Comparison of ENCODE assay signal across 9 mouse cellular contexts in the genomic region with DNA sequence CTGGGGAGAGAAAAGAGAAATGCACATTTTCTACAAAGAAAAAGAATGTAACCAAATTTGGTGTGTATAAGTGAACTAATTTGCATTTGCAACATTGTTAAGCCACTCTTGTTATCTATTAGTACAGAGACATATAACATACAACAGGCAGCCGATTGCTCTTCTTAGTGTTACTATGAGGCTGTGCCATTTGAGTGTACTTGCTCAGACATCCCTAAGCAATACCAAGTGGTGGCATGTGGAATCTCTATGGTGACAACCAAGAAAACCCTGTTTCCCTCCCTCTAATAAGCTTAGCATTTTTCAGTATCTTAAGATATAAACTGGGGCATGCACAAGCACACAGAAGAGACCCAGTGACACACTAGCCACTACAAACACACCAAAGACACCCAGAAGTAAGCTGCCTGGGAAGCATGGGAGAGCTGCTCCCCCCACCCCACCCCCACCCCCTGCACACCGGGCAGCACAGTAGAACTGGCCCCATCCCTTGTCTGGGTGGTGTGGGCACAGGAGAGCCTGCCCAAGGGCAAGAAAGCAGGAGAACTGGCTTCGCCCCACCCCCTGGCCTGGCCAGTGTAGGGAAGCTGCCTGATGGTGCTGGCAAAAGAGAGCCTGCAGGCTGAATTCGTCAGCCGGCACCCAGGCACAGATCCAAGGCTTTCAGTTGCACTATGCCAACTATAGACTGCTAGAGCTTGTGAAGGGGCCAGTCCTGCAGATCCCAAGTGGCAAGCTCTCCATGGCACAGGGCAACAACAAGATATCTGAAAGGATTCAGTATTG.
DNase-seq lines count a peak whose midpoint lies in the region; ATAC-seq lines count a peak whose summit lies in the region.
"Had no signal": no experiment of that assay in that cellular context is flagged by ENCODE, and none has a peak within 500 bp of the region (broad histone marks: within the 10 kb centered on the region; RNA-seq: fewer than 3 reads in every experiment).

No protein-coding gene starts in this region.

- H3K4me1 ChIP-seq in kidney, embryonic 15.5 days: no peaks in the 10 kb centered on the region
- no peaks in the 10 kb centered on the region for H3K4me1 ChIP-seq in kidney, embryonic 16.5 days (ENCODE audit: insufficient read depth, low read length)
- H3K4me1 ChIP-seq in lung, embryonic 16.5 days (replicated peaks; ENCODE audit: control insufficient read depth, insufficient read depth, low read length): peaks cover 7% of the 10 kb centered on the region
- H3K4me1 ChIP-seq: embryonic facial prominence, embryonic 15.5 days had no signal

- no peak overlapping the region for H3K27ac ChIP-seq in kidney, embryonic 15.5 days
- no peak overlapping the region for H3K27ac ChIP-seq in kidney, embryonic 16.5 days (ENCODE audit: low read length)
- H3K27ac ChIP-seq in lung, embryonic 16.5 days (ENCODE audit: low read length): peak overlapping the region; percentile 27; the same call in 1 of the 2 replicates
- H3K27ac ChIP-seq: embryonic facial prominence, embryonic 15.5 days had no signal

- no peak overlapping the region for H3K4me3 ChIP-seq in kidney, embryonic 15.5 days (replicated peaks)
- H3K4me3 ChIP-seq in kidney, embryonic 16.5 days (ENCODE audit: low read length): no peak overlapping the region
- H3K4me3 ChIP-seq in lung, embryonic 16.5 days (ENCODE audit: low read length): no peak overlapping the region
- H3K4me3 ChIP-seq: embryonic facial prominence, embryonic 15.5 days had no signal

- peak; percentile 18 for DNase-seq in kidney, adult 18-20 months
- DNase-seq in cerebellum, adult 11-12 months: peak; percentile 96
- peak; percentile 59 for DNase-seq in gastrocnemius, postnatal 10 days
- DNase-seq in testis, postnatal 14 days (ENCODE audit: low spot score): no peak

- no peak overlapping the region for H3K4me2 ChIP-seq in kidney, embryonic 15.5 days
- no peak overlapping the region for H3K4me2 ChIP-seq in kidney, embryonic 16.5 days (replicated peaks; ENCODE audit: low read depth, low read length)
- H3K4me2 ChIP-seq in lung, embryonic 16.5 days (ENCODE audit: low read depth, low read length): no peak overlapping the region
- H3K4me2 ChIP-seq: embryonic facial prominence, embryonic 15.5 days had no signal

- H3K9me3 ChIP-seq in kidney, embryonic 15.5 days (replicated peaks): no peaks in the 10 kb centered on the region
- no peaks in the 10 kb centered on the region for H3K9me3 ChIP-seq in kidney, embryonic 16.5 days (ENCODE audit: low read length)
- H3K9me3 ChIP-seq in lung, embryonic 16.5 days (ENCODE audit: control insufficient read depth, low read length): no peaks in the 10 kb centered on the region
- H3K9me3 ChIP-seq: embryonic facial prominence, embryonic 15.5 days had no signal

- no peak for ATAC-seq in kidney, embryonic 15.5 days (replicated peaks; ENCODE audit: low FRiP score)
- peak; percentile 35; the same call in 1 of the 2 replicates for ATAC-seq in kidney, embryonic 16.5 days (ENCODE audit: low FRiP score, low TSS enrichment)
- peak; percentile 94 for ATAC-seq in lung, embryonic 16.5 days (ENCODE audit: low read depth)
- no peak for ATAC-seq in megakaryocyte-erythroid progenitor cell, adult 5-6 weeks (replicated peaks; ENCODE audit: low FRiP score, low TSS enrichment, poor library complexity, severe bottlenecking)

- 86% methylated on average over 5 of the region's 5 CpGs for WGBS in kidney, embryonic 15.5 days
- 81% methylated on average over 5 of the region's 5 CpGs for WGBS in kidney, embryonic 16.5 days
- 64% methylated on average over 5 of the region's 5 CpGs for WGBS in lung, embryonic 16.5 days

- H3K9ac ChIP-seq in kidney, embryonic 15.5 days: no peak overlapping the region
- H3K9ac ChIP-seq in kidney, embryonic 16.5 days (replicated peaks; ENCODE audit: low read length): no peak overlapping the region
- H3K9ac ChIP-seq in lung, embryonic 16.5 days (ENCODE audit: low read length): no peak overlapping the region
- H3K9ac ChIP-seq: embryonic facial prominence, embryonic 15.5 days had no signal

- H3K36me3 ChIP-seq in kidney, embryonic 15.5 days: no peaks in the 10 kb centered on the region
- no peaks in the 10 kb centered on the region for H3K36me3 ChIP-seq in kidney, embryonic 16.5 days (ENCODE audit: insufficient read depth, low read length)
- H3K36me3 ChIP-seq in lung, embryonic 16.5 days (ENCODE audit: control insufficient read depth, insufficient read depth, low read length): no peaks in the 10 kb centered on the region
- H3K36me3 ChIP-seq: embryonic facial prominence, embryonic 15.5 days had no signal

- no peaks in the 10 kb centered on the region for H3K27me3 ChIP-seq in kidney, embryonic 15.5 days
- no peaks in the 10 kb centered on the region for H3K27me3 ChIP-seq in kidney, embryonic 16.5 days (ENCODE audit: insufficient read depth, low read length)
- H3K27me3 ChIP-seq in lung, embryonic 16.5 days (ENCODE audit: control insufficient read depth, insufficient read depth, low read depth, low read length): no peaks in the 10 kb centered on the region
- H3K27me3 ChIP-seq: embryonic facial prominence, embryonic 15.5 days had no signal

Comparison
In these comparisons a context has a peak if more than half of its experiments do, and no peak if none do; other contexts are left out.
1. ATAC-seq: peak in kidney, embryonic 16.5 days (single experiment) and lung, embryonic 16.5 days (single experiment); none in kidney, embryonic 15.5 days (single experiment) and megakaryocyte-erythroid progenitor cell, adult 5-6 weeks (single experiment).